Mouse (Mus musculus): Measurements from ENCODE around the gene Ppt1.

GRCm38 (mm10) chr4:122882544-122882943 lies 46.5 kb downstream of the Ppt1 start:
- no peak for TF ChIP-seq EP300 (optimal IDR thresholded peaks at IDR 0.05)
- TF ChIP-seq CTCF (IDR thresholded peaks at IDR 0.05; ENCODE audit: low read depth): no peak
